Mouse (Mus musculus): Measurements from ENCODE around the gene Zbtb12.

GRCm38 (mm10) chr17:34874321-34874720 is 5.0 kb upstream of the Zbtb12 start:
- no peak for TF ChIP-seq CTCF (IDR thresholded peaks at IDR 0.05 in 2 of 3, conservative IDR thresholded peaks at IDR 0.05 in 1 of 3; ENCODE audit: control insufficient read depth in 1 of 3, insufficient read depth in 1 of 3, low read depth in 2 of 3, low read length in 3 of 3, poor library complexity in 1 of 3, severe bottlenecking in 1 of 3)
- no peak for TF ChIP-seq MAX (IDR thresholded peaks at IDR 0.05; ENCODE audit: low read length)
- no peak for TF ChIP-seq POLR2A (IDR thresholded peaks at IDR 0.05; ENCODE audit: control insufficient read depth in 1 of 2, insufficient read depth in 1 of 2, low read depth in 1 of 2, low read length in 2 of 2, poor library complexity in 1 of 2)
- TF ChIP-seq POLR2AphosphoS2 (IDR thresholded peaks at IDR 0.05; ENCODE audit: low read length) = no peak
- TF ChIP-seq USF1 (IDR thresholded peaks at IDR 0.05; ENCODE audit: low read depth, low read length) = no peak
- TF ChIP-seq ZKSCAN1 (IDR thresholded peaks at IDR 0.05; ENCODE audit: low read depth, low read length) = no peak
- no peak for TF ChIP-seq SMC3 (IDR thresholded peaks at IDR 0.05; ENCODE audit: low read depth, low read length)
- TF ChIP-seq TAL1 (IDR thresholded peaks at IDR 0.05; ENCODE audit: low read length) = no peak
- no peak for TF ChIP-seq CHD2 (IDR thresholded peaks at IDR 0.05; ENCODE audit: low read length)
- TF ChIP-seq NELFE (IDR thresholded peaks at IDR 0.05; ENCODE audit: low read depth, low read length) = no peak
